Mouse (Mus musculus) hindbrain, postnatal 0 days (tissue): Measurements from ENCODE around the gene P4ha2. TPM values are rescaled to one million over a fixed set of nuclear protein-coding genes. Genes with fewer than 3 reads are reported as not detected.

Experiments
- ATAC-seq: fragments of 200-750 bp; cut with Nextera tagmentation; 2 replicates; pipeline ENCODE4 v1.8.0; 2017; ENCODE audit warnings: mild to moderate bottlenecking, moderate TSS enrichment, moderate library complexity
- DNase-seq: peaks from one replicate; pipeline ENCODE4 v3.0.0-alpha.2; 2015; ENCODE audit warnings: low spot score
- H3K27ac ChIP-seq: fragments of 300-500 bp; sonication (generic); 2 replicates; pipeline ENCODE4 v1.5.1; 2014; ENCODE audit warnings: mild to moderate bottlenecking
- H3K27me3 ChIP-seq: fragments of 300-500 bp; sonication (generic); 2 replicates; pipeline ENCODE4 v1.6.1; 2014; ENCODE audit warnings: low read length, mixed read lengths; ENCODE audit not compliant: insufficient read depth
- H3K36me3 ChIP-seq: fragments of 300-500 bp; sonication (generic); 2 replicates; pipeline ENCODE4 v1.6.1; 2014; ENCODE audit warnings: low read length, mixed read lengths; ENCODE audit not compliant: insufficient read depth
- H3K4me1 ChIP-seq: fragments of 300-500 bp; sonication (generic); 2 replicates; pipeline ENCODE4 v1.6.1; 2014; ENCODE audit warnings: antibody characterized with exemption, low read length, mixed read lengths; ENCODE audit not compliant: insufficient read depth
- H3K4me2 ChIP-seq: fragments of 300-500 bp; sonication (generic); 2 replicates; pipeline ENCODE4 v1.6.1; 2014; ENCODE audit warnings: low read depth, mild to moderate bottlenecking, low read length, moderate library complexity, mixed read lengths
- H3K4me3 ChIP-seq: fragments of 300-500 bp; sonication (generic); 2 replicates; pipeline ENCODE4 v1.5.1; 2014; ENCODE audit warnings: low read length
- H3K9ac ChIP-seq: fragments of 300-500 bp; sonication (generic); replicated peaks from 2 replicates; pipeline ENCODE4 v1.6.1; 2014; ENCODE audit warnings: mild to moderate bottlenecking, low read length, moderate library complexity, mixed read lengths
- H3K9me3 ChIP-seq: fragments of 300-500 bp; sonication (generic); 2 replicates; pipeline ENCODE4 v1.6.1; 2016; ENCODE audit warnings: low read length, mixed read lengths
- CTCF ChIP-seq: IDR thresholded peaks from 2 replicates; pipeline ENCODE4 v1.5.1; 2016; ENCODE audit warnings: antibody characterized with exemption, control low read depth, low read depth
- WGBS: fragments of 180-500 bp; shearing (Covaris S2); extraction: QIAGEN DNeasy Blood & Tissue Kit; methylation state at CpG from one replicate; pipeline ENCODE4 v1.1.7; 2014; 5-methylcytosine and 5-hydroxymethylcytosine counted together
- polyA plus RNA-seq: library from polyadenylated mRNA; unstranded; fragments of >200 nt; fragmentation: Nextera tagmentation; extraction: Ambion mirVana; gene quantifications from 2 replicates; pipeline ENCODE4 v1.2.1, GENCODE M21; 2015
- total RNA-seq: library from RNA; depleted of rRNA; stranded (reverse); fragments of >200 nt; gene quantifications from 2 replicates; pipeline ENCODE4 v1.2.3, GENCODE M21; 2014; rRNA removed

P4ha2 gene
- total RNA-seq (6.5 and 9.7 TPM in 2 replicates), polyA plus RNA-seq (8.4 and 9.0 TPM in 2 replicates)

DNA sequence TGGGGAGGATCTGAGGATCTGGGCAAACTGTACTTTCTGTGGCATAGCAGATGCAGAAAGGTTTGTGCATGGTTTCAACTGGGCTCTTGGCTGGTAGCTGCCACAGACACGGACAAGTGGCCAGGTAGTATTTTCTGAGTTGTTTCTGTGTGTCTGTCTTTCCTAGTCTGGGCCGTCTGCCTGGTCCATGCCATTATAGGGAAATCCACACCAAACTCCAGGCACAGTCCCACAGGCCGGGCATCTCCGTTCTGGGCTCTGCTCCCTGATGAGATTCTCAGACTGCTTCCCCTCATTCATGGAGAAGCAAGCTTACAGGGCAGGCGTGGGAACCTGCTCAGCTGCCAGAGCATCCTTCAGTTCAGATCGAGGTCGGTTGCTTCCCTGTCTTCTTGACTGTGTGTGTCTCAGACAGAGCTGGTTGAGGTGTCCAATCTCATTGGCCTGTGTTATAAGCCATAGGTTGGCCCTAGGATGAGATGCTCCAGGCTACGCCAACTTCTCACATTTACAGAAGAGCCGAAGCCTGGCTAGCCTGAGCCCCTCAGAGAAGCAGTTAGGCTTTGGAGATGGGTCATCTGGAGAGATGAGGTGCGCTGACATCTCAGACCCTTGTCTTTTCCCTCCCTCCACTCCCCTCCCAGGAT is at the start of gene P4ha2:
TSS of gene P4ha2 (plus strand) at position 51 of the 647 bp plus-strand sequence.
- DNase-seq (peak; percentile 21), ATAC-seq (peak; percentile 48)
- Histone ChIP-seq H3K36me3 (no peaks in the 10 kb centered on the region), H3K4me1 (peaks cover 12% of the 10 kb centered on the region; the same call in 1 of the 2 replicates), H3K9me3 (no peaks in the 10 kb centered on the region), H3K4me2 (peak within 1 kb of the TSS; percentile 98), H3K4me3 (peak within 1 kb of the TSS; percentile 57), H3K27me3 (no peaks in the 10 kb centered on the region), H3K27ac (peak within 1 kb of the TSS; percentile 8; the same call in 1 of the 2 replicates), H3K9ac (peak within 1 kb of the TSS; percentile 68)
- TF ChIP-seq CTCF: no peak
- WGBS: 39% methylated on average over 10 of the region's 10 CpGs

DNA sequence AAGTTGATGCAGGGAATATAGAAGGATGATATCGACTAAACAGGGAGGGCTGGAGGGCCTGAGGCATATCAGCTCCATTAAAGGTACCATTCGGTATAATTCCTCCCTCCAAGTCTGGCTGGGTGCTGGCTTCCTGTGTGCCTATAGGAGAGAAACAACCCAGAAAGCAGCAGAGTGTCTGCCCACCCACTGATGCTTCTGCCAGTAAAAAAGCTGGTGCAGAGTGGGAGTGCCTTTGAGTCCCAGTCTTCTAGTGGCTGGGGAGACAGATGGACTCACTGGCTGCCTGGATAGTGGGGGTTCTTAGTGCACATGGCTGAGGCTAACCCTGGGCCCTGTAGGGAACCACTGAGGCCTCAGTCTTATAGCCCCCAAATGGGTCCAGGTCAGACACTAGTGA is 49.7 kb upstream of the P4ha2 start:
- WGBS: 73% methylated on average over 2 of the region's 2 CpGs

GRCm38 (mm10) chr11:54051161-54051560 is 48.7 kb upstream of the P4ha2 start:
- DNase-seq: no peak
- no peak overlapping the region for H3K4me2 ChIP-seq
- no peak overlapping the region for H3K9ac ChIP-seq
- H3K27ac ChIP-seq: no peak overlapping the region
- H3K4me1 ChIP-seq: no peaks in the 10 kb centered on the region
- ATAC-seq: no peak
- TF ChIP-seq CTCF: no peak
- H3K9me3 ChIP-seq: no peaks in the 10 kb centered on the region
- H3K4me3 ChIP-seq: no peak overlapping the region
- no peaks in the 10 kb centered on the region for H3K36me3 ChIP-seq
- WGBS: 88% methylated on average over 7 of the region's 7 CpGs
- H3K27me3 ChIP-seq: no peaks in the 10 kb centered on the region

More for the DNA sequence above, 49.7 kb upstream of the P4ha2 start:
- TF ChIP-seq CTCF: no peak
- H3K4me2 ChIP-seq: no peak overlapping the region
- no peak overlapping the region for H3K9ac ChIP-seq
- no peak for ATAC-seq
- H3K27ac ChIP-seq: no peak overlapping the region
- H3K9me3 ChIP-seq: no peaks in the 10 kb centered on the region
- H3K27me3 ChIP-seq: no peaks in the 10 kb centered on the region
- H3K4me1 ChIP-seq: no peaks in the 10 kb centered on the region
- H3K36me3 ChIP-seq: no peaks in the 10 kb centered on the region
- no peak for DNase-seq
- H3K4me3 ChIP-seq: no peak overlapping the region

- DNase-seq: no peak
- Histone ChIP-seq H3K4me1 (no peaks in the 10 kb centered on the region), H3K4me3 (no peak overlapping the region), H3K36me3 (no peaks in the 10 kb centered on the region), H3K4me2 (no peak overlapping the region), H3K27me3 (no peaks in the 10 kb centered on the region), H3K9me3 (no peaks in the 10 kb centered on the region), H3K9ac (no peak overlapping the region), H3K27ac (no peak overlapping the region)
- WGBS: 91% methylated on average over 5 of the region's 5 CpGs
- TF ChIP-seq CTCF: no peak
- ATAC-seq: no peak
These were observed 47.8 kb upstream of the P4ha2 start for GRCm38 (mm10) chr11:54052128-54052527.

- no peak overlapping the region for H3K4me3 ChIP-seq
- H3K27me3 ChIP-seq: no peaks in the 10 kb centered on the region
- no peaks in the 10 kb centered on the region for H3K4me1 ChIP-seq
- no peak overlapping the region for H3K27ac ChIP-seq
- no peaks in the 10 kb centered on the region for H3K9me3 ChIP-seq
- DNase-seq (no peak), ATAC-seq (no peak)
- no peak for TF ChIP-seq CTCF
- 89% methylated on average over 7 of the region's 7 CpGs for WGBS
- no peaks in the 10 kb centered on the region for H3K36me3 ChIP-seq
- no peak overlapping the region for H3K9ac ChIP-seq
- H3K4me2 ChIP-seq: no peak overlapping the region
These were observed 46.8 kb upstream of the P4ha2 start for GRCm38 (mm10) chr11:54053090-54053489.

- no peaks in the 10 kb centered on the region for H3K36me3 ChIP-seq
- DNase-seq (peak; percentile 88), ATAC-seq (no peak)
- WGBS: 41% methylated on average over 6 of the region's 6 CpGs
- no peak overlapping the region for H3K4me2 ChIP-seq
- H3K9me3 ChIP-seq: no peaks in the 10 kb centered on the region
- peak; percentile 83 for TF ChIP-seq CTCF
- H3K4me1 ChIP-seq: no peaks in the 10 kb centered on the region
- no peak overlapping the region for H3K9ac ChIP-seq
- no peak overlapping the region for H3K27ac ChIP-seq
- no peaks in the 10 kb centered on the region for H3K27me3 ChIP-seq
- no peak overlapping the region for H3K4me3 ChIP-seq
These were observed 45.6 kb upstream of the P4ha2 start for GRCm38 (mm10) chr11:54054257-54054656.

DNA sequence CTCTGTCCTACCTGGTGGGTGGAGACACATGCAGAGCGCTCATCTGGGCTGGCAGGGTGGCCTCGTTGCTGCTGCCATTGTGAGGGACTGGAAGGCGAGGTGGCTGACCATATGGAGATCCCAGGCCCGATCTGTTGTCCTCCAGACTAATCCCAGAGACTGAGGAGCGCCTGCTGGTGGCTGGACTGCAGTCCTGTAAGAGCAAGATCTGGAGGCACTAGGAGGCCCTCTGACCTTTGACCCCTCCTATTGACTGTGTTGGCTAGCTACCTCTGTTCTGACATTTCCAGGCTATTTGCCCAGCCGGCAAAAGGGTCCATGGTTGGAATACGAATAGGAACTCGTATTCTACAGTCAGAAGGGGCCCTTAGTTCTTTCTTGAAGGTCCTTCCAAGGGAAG is 43.8 kb upstream of the P4ha2 start:
- Histone ChIP-seq H3K27me3 (no peaks in the 10 kb centered on the region), H3K9ac (no peak overlapping the region), H3K9me3 (no peaks in the 10 kb centered on the region), H3K36me3 (no peaks in the 10 kb centered on the region), H3K27ac (peak overlapping the region; percentile 60; the same call in 1 of the 2 replicates), H3K4me2 (no peak overlapping the region), H3K4me3 (no peak overlapping the region), H3K4me1 (no peaks in the 10 kb centered on the region)
- peak; percentile 81 for DNase-seq
- TF ChIP-seq CTCF: peak; percentile 64
- peak; percentile 58 for ATAC-seq
- 29% methylated on average over 8 of the region's 8 CpGs for WGBS
